Mouse (Mus musculus) right cerebral cortex, postnatal 14 days (tissue): ENCODE results near the gene Rxylt1.

ENCODE experiments used
- DNase-seq: peaks from one replicate; pipeline ENCODE4 v3.0.0; 2022

The Rxylt1 gene

DNA sequence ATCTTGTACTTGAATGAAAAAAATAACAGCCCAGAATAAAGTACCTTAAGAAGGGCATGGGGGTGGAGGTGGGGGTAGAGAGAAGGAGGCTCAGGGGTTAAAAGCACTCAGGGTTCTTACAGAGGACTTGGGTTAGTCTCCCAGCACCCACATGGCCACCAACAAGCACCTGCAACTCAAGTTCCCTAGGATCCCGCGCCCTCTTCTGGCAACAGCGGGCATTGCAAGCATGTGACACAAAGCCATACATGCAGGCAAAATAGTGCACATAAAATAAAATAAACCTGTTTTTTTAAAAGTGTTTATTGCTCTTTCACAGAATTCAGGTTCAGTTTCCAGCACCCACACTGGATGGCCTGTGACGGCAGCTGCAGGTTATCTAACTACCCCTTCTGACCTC is 56.8 kb downstream of the Rxylt1 start:
- peak; percentile 19 for DNase-seq

DNA sequence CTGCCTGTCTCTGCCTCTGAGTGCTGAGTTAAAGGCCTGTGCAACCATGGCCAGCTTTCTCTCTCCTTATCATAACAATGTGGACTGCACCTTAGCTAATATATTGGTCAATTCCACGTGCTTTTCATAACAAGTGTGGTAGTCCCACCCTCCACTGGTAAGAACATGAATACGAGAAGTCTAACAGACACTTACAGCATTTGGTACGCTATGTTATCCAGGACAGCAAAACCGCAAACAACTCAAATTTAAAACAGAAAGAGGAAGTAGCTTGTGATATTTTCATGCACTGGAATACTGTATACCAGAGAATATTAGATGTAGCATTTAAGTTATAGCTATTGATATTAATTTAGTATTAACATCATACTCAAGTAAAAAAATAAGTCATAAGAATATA is 57.6 kb downstream of the Rxylt1 start:
- DNase-seq = no peak

GRCm38 (mm10) chr10:122038554-122038953 is 58.6 kb downstream of the Rxylt1 start:
- DNase-seq = no peak

DNA sequence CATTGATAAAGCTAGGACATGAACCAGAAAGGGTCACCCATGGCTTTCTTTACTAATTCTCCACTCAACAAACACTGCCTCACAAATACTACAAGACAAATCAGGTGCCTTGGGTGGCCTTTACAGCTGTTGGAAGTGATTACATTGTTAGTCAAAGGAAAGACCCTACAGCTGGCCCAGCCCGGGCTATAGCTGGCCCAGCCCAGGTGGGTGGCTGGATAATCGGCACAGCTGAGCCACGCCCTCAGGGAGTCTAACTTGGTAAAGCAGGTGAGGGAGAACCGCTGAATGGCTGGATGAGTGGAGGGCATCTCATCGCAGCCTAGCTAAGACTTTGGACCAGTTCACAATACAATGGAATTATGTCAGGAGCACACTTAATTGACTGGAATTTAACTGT is 63.9 kb downstream of the Rxylt1 start:
- no peak for DNase-seq

- DNase-seq = no peak
Observed at GRCm38 (mm10) chr10:122030420-122030819, 66.8 kb downstream of the Rxylt1 start.

- DNase-seq = no peak
Observed at GRCm38 (mm10) chr10:122029738-122030137, 67.4 kb downstream of the Rxylt1 start.
